Mouse (Mus musculus): Measurements from ENCODE around the gene Dbr1.

DNA sequence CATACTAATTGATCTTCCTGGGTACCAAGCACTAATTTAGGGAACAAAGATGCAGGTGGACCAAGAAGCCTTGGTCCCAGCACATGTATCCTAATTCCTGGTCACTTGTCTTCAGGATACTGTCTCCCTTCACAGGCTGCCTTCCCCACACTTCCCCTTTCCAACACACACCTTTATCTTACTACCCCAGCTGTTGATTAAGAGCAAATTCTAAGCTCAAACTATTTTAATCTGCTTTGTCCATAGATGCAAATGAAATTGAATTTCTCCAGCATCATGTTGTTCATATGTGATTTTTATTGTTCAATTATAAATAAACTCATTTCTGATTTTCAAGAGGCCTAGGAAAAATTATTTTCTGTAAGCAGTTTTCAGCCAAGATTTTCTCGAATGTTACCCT is 46.4 kb downstream of the Dbr1 start:
- TF ChIP-seq GATA1 (IDR thresholded peaks at IDR 0.05; ENCODE audit: low read length) (no peak), TAL1 (IDR thresholded peaks at IDR 0.05; ENCODE audit: low read length) (no peak)
